Mouse (Mus musculus): ENCODE measurements at regions not wholly inside any gene's neighbourhood (a gene's known extent, or its start where the extent isn't known, plus 50 kb on each side); places are given as distances from the start of the nearest gene placed in this dataset.
A peak's percentile ranks its signal among the peaks of the same experiment; 100 is the strongest.

- H3K27me3 ChIP-seq (replicated peaks; ENCODE audit: control insufficient read depth, insufficient read depth, low read length) = no peaks in the 10 kb centered on the region
- DNase-seq = no peak
- H3K27ac ChIP-seq (ENCODE audit: insufficient read depth, low read depth, low read length) = no peak overlapping the region
- H3K4me3 ChIP-seq (ENCODE audit: insufficient read depth, low read depth, low read length) = no peak overlapping the region
- no peaks in the 10 kb centered on the region for H3K4me1 ChIP-seq (ENCODE audit: control insufficient read depth, insufficient read depth, low read length)
- H3K36me3 ChIP-seq (ENCODE audit: control insufficient read depth, insufficient read depth, low read length) = no peaks in the 10 kb centered on the region
- TF ChIP-seq CTCF (conservative IDR thresholded peaks at IDR 0.05; ENCODE audit: insufficient read depth, insufficient read length, low read depth, low read length) = no peak
- no peak for TF ChIP-seq POLR2A (IDR thresholded peaks at IDR 0.05; ENCODE audit: low read depth, low read length)
- WGBS = 56% methylated on average over 7 of the region's 7 CpGs
Observed at GRCm38 (mm10) chr2:117769402-117770114, 342.1 kb upstream of the Thbs1 start.

GRCm38 (mm10) chr2:117770115-117770485 lies 341.6 kb upstream of the Thbs1 start:
- Histone ChIP-seq H3K4me3 (ENCODE audit: insufficient read depth, low read depth, low read length) (no peak overlapping the region), H3K27me3 (replicated peaks; ENCODE audit: control insufficient read depth, insufficient read depth, low read length) (no peaks in the 10 kb centered on the region), H3K27ac (ENCODE audit: insufficient read depth, low read depth, low read length) (no peak overlapping the region), H3K4me1 (ENCODE audit: control insufficient read depth, insufficient read depth, low read length) (no peaks in the 10 kb centered on the region), H3K36me3 (ENCODE audit: control insufficient read depth, insufficient read depth, low read length) (no peaks in the 10 kb centered on the region)
- TF ChIP-seq POLR2A (IDR thresholded peaks at IDR 0.05; ENCODE audit: low read depth, low read length) = no peak
- no peak for TF ChIP-seq CTCF (conservative IDR thresholded peaks at IDR 0.05; ENCODE audit: insufficient read depth, insufficient read length, low read depth, low read length)
- no peak for DNase-seq
- 81% methylated on average over 3 of the region's 3 CpGs for WGBS

GRCm38 (mm10) chr2:117780287-117780686 lies 331.4 kb upstream of the Thbs1 start:
- no peak overlapping the region for H3K4me3 ChIP-seq (ENCODE audit: insufficient read depth, low read depth, low read length)
- 63% methylated on average over 3 of the region's 3 CpGs for WGBS
- H3K36me3 ChIP-seq (ENCODE audit: control insufficient read depth, insufficient read depth, low read length) = no peaks in the 10 kb centered on the region
- H3K27ac ChIP-seq (ENCODE audit: insufficient read depth, low read depth, low read length) = no peak overlapping the region
- peak; percentile 38; the same call in 1 of the 2 replicates for TF ChIP-seq CTCF (conservative IDR thresholded peaks at IDR 0.05; ENCODE audit: insufficient read depth, insufficient read length, low read depth, low read length)
- no peak for TF ChIP-seq POLR2A (IDR thresholded peaks at IDR 0.05; ENCODE audit: low read depth, low read length)
- H3K27me3 ChIP-seq (replicated peaks; ENCODE audit: control insufficient read depth, insufficient read depth, low read length) = no peaks in the 10 kb centered on the region
- DNase-seq = peak; percentile 7
- H3K4me1 ChIP-seq (ENCODE audit: control insufficient read depth, insufficient read depth, low read length) = no peaks in the 10 kb centered on the region

- no peak for DNase-seq
Observed at GRCm38 (mm10) chr2:117780816-117781215, 330.9 kb upstream of the Thbs1 start.

GRCm38 (mm10) chr2:117787321-117787720 lies 324.4 kb upstream of the Thbs1 start:
- H3K27ac ChIP-seq (ENCODE audit: insufficient read depth, low read depth, low read length) = no peak overlapping the region
- H3K27me3 ChIP-seq (replicated peaks; ENCODE audit: control insufficient read depth, insufficient read depth, low read length) = no peaks in the 10 kb centered on the region
- TF ChIP-seq POLR2A (IDR thresholded peaks at IDR 0.05; ENCODE audit: low read depth, low read length) (no peak), CTCF (conservative IDR thresholded peaks at IDR 0.05; ENCODE audit: insufficient read depth, insufficient read length, low read depth, low read length) (peak; percentile 53)
- H3K36me3 ChIP-seq (ENCODE audit: control insufficient read depth, insufficient read depth, low read length) = no peaks in the 10 kb centered on the region
- 73% methylated on average over 1 of the region's 1 CpGs for WGBS
- H3K4me3 ChIP-seq (ENCODE audit: insufficient read depth, low read depth, low read length) = no peak overlapping the region
- DNase-seq = peak; percentile 24
- H3K4me1 ChIP-seq (ENCODE audit: control insufficient read depth, insufficient read depth, low read length) = no peaks in the 10 kb centered on the region

More at GRCm38 (mm10) chr2:117780816-117781215, 330.9 kb upstream of the Thbs1 start:
- Histone ChIP-seq H3K27me3 (replicated peaks; ENCODE audit: control insufficient read depth, insufficient read depth, low read length) (no peaks in the 10 kb centered on the region), H3K4me1 (ENCODE audit: control insufficient read depth, insufficient read depth, low read length) (no peaks in the 10 kb centered on the region), H3K4me3 (ENCODE audit: insufficient read depth, low read depth, low read length) (no peak overlapping the region), H3K36me3 (ENCODE audit: control insufficient read depth, insufficient read depth, low read length) (no peaks in the 10 kb centered on the region), H3K27ac (ENCODE audit: insufficient read depth, low read depth, low read length) (no peak overlapping the region)
- TF ChIP-seq POLR2A (IDR thresholded peaks at IDR 0.05; ENCODE audit: low read depth, low read length) (no peak), CTCF (conservative IDR thresholded peaks at IDR 0.05; ENCODE audit: insufficient read depth, insufficient read length, low read depth, low read length) (no peak)
- WGBS = 65% methylated on average over 7 of the region's 7 CpGs

GRCm38 (mm10) chr2:117794285-117794684 lies 317.4 kb upstream of the Thbs1 start:
- DNase-seq = no peak
- H3K27me3 ChIP-seq (replicated peaks; ENCODE audit: control insufficient read depth, insufficient read depth, low read length) = no peaks in the 10 kb centered on the region
- WGBS = 97% methylated on average over 1 of the region's 1 CpGs
- no peak overlapping the region for H3K4me3 ChIP-seq (ENCODE audit: insufficient read depth, low read depth, low read length)
- no peak for TF ChIP-seq POLR2A (IDR thresholded peaks at IDR 0.05; ENCODE audit: low read depth, low read length)
- TF ChIP-seq CTCF (conservative IDR thresholded peaks at IDR 0.05; ENCODE audit: insufficient read depth, insufficient read length, low read depth, low read length) = no peak
- H3K36me3 ChIP-seq (ENCODE audit: control insufficient read depth, insufficient read depth, low read length) = no peaks in the 10 kb centered on the region
- no peaks in the 10 kb centered on the region for H3K4me1 ChIP-seq (ENCODE audit: control insufficient read depth, insufficient read depth, low read length)
- no peak overlapping the region for H3K27ac ChIP-seq (ENCODE audit: insufficient read depth, low read depth, low read length)

- DNase-seq = peak; percentile 12
- no peak overlapping the region for H3K27ac ChIP-seq (ENCODE audit: insufficient read depth, low read depth, low read length)
- no peak overlapping the region for H3K4me3 ChIP-seq (ENCODE audit: insufficient read depth, low read depth, low read length)
- H3K27me3 ChIP-seq (replicated peaks; ENCODE audit: control insufficient read depth, insufficient read depth, low read length) = no peaks in the 10 kb centered on the region
- TF ChIP-seq CTCF (conservative IDR thresholded peaks at IDR 0.05; ENCODE audit: insufficient read depth, insufficient read length, low read depth, low read length) (no peak), POLR2A (IDR thresholded peaks at IDR 0.05; ENCODE audit: low read depth, low read length) (no peak)
- no peaks in the 10 kb centered on the region for H3K4me1 ChIP-seq (ENCODE audit: control insufficient read depth, insufficient read depth, low read length)
- H3K36me3 ChIP-seq (ENCODE audit: control insufficient read depth, insufficient read depth, low read length) = no peaks in the 10 kb centered on the region
Observed at GRCm38 (mm10) chr2:117801946-117802600, 309.6 kb upstream of the Thbs1 start.

Data from kidney, adult 2 months (tissue).